Mouse (Mus musculus) E14TG2a.4 (cell line): ENCODE results near the gene Zbed5.

Experiments used
- H3K27me3 ChIP-seq: 2 replicates; pipeline ENCODE4 v1.6.1; 2014; ENCODE audit warnings: low read length, control low read depth; ENCODE audit not compliant: insufficient read depth
- H3K36me3 ChIP-seq: 2 replicates; pipeline ENCODE4 v1.6.1; 2014; ENCODE audit warnings: low read length, control low read depth; ENCODE audit not compliant: insufficient read depth
- H3K4me1 ChIP-seq: replicated peaks from 2 replicates; pipeline ENCODE4 v1.6.1; 2014; ENCODE audit warnings: low read depth, low read length, control low read depth
- H3K4me3 ChIP-seq: replicated peaks from 2 replicates; pipeline ENCODE4 v1.5.1; 2014; ENCODE audit warnings: mild to moderate bottlenecking, low read length
- H3K9me3 ChIP-seq: 2 replicates; pipeline ENCODE4 v1.6.1; 2014; ENCODE audit warnings: low read length, control low read depth
- CTCF ChIP-seq: conservative IDR thresholded peaks from 2 replicates; pipeline ENCODE4 v1.5.1; 2014; ENCODE audit warnings: low read length
- NANOG ChIP-seq: IDR thresholded peaks from 2 replicates; pipeline ENCODE4 v1.6.1; 2014; ENCODE audit warnings: borderline replicate concordance, low read length, mixed read lengths
- POU5F1 ChIP-seq: IDR thresholded peaks from 2 replicates; pipeline ENCODE4 v1.6.1; 2014; ENCODE audit warnings: low read length, borderline replicate concordance

The Zbed5 gene

DNA sequence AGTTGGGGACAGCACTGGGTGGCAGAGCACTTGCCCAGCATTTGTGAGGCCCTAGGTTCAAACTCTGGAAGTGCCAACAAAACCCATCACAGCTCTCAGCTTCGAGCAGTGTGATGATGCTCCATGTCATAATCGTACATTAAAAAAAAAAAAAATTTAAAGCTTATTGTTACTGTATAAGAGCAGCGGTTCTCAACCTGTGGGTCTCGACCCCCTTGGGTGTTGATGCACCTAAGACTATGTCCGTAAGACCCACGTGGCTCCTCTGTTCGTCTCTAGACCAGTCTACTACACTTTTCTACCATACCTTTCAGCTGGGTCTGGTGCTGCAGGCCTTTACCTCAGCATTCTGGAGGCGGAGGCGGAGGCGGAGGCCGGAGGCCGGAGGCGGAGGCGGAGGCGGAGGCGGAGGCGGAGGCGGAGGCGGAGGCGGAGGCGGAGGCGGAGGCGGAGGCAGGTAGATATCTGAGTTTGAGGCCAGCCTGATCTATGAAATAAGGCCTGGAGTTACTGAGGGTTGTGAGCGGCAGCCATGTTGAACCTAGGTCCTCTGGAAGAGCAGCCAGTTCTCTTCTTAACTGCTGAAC, 22.6 kb downstream of the Zbed5 start:
- H3K9me3 ChIP-seq = no peaks in the 10 kb centered on the region
- no peaks in the 10 kb centered on the region for H3K36me3 ChIP-seq
- H3K4me1 ChIP-seq = peaks cover 58% of the 10 kb centered on the region
- H3K27me3 ChIP-seq = no peaks in the 10 kb centered on the region
- TF ChIP-seq NANOG = no peak
- no peak for TF ChIP-seq CTCF
- no peak for TF ChIP-seq POU5F1
- peak overlapping the region; percentile 68 for H3K4me3 ChIP-seq

DNA sequence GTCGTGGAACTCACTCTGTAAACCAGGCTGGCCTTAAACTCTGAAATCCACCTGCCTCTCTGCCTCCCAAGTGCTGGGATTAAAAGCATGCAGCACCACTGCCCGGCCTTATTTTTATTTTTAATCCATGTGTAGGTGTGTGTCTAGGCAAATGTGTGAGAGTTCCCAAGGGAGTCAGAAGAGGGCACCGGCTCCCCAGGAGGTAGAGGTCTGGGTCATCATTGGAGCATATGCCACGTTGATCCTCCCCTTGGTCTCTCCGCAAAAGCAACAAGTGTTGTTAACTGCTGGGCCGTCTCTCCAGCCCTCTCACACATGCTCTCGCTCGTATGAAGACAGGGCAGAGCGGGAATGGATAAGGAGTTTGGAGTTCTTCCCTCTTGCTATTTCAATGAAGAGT, 23.2 kb downstream of the Zbed5 start:
- H3K4me3 ChIP-seq = peak overlapping the region; percentile 68
- TF ChIP-seq POU5F1 (no peak), CTCF (no peak), NANOG (no peak)
- no peaks in the 10 kb centered on the region for H3K27me3 ChIP-seq
- no peaks in the 10 kb centered on the region for H3K9me3 ChIP-seq
- peaks cover 52% of the 10 kb centered on the region for H3K4me1 ChIP-seq
- no peaks in the 10 kb centered on the region for H3K36me3 ChIP-seq

DNA sequence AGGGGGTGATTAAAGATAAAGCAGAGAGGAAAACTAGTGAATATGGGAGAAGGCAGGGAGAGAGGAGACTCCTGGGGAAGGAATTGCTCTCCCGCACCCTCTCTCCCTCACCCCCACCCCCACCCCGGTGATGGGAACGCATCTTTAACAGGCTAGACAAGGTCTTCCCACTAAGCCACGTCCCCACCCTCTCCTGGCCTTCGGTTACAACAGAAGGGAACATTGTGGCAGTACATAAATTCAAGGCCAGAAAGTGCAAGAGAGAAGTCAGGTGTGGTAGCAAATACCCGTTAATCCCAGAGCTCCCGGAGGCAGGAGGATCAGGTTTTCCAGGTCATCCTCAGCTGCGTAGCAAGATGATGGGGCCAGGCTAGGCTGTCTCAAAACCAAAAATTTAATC, 23.8 kb downstream of the Zbed5 start:
- Histone ChIP-seq H3K9me3 (no peaks in the 10 kb centered on the region), H3K36me3 (no peaks in the 10 kb centered on the region)

DNA sequence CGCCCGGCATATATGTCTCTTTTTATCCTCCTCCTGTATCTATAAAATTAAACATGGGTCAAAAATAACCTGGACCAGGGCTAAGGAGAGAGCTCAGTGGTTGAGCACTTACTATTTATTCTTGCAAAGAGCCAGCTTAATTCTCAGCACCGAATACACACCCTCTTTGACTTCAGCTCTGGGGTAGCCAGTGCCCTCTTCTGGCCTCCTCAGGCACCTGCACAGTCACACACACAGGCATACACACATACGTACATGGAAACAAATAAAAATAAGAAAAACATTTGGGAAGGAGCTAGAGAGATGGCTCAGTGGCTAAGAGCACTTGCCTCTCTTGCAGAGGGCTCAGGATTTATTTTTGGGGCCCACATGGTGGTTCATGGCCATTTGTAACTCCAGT, 26.4 kb downstream of the Zbed5 start:
- TF ChIP-seq NANOG (no peak), CTCF (peak; percentile 67), POU5F1 (no peak)
- Histone ChIP-seq H3K36me3 (no peaks in the 10 kb centered on the region), H3K4me1 (peaks cover 26% of the 10 kb centered on the region), H3K27me3 (no peaks in the 10 kb centered on the region), H3K4me3 (no peak overlapping the region), H3K9me3 (no peaks in the 10 kb centered on the region)

More for the DNA sequence above, 23.8 kb downstream of the Zbed5 start:
- TF ChIP-seq NANOG (no peak), POU5F1 (no peak), CTCF (no peak)
- H3K27me3 ChIP-seq = no peaks in the 10 kb centered on the region
- H3K4me3 ChIP-seq = peak overlapping the region; percentile 68
- H3K4me1 ChIP-seq = peaks cover 47% of the 10 kb centered on the region

DNA sequence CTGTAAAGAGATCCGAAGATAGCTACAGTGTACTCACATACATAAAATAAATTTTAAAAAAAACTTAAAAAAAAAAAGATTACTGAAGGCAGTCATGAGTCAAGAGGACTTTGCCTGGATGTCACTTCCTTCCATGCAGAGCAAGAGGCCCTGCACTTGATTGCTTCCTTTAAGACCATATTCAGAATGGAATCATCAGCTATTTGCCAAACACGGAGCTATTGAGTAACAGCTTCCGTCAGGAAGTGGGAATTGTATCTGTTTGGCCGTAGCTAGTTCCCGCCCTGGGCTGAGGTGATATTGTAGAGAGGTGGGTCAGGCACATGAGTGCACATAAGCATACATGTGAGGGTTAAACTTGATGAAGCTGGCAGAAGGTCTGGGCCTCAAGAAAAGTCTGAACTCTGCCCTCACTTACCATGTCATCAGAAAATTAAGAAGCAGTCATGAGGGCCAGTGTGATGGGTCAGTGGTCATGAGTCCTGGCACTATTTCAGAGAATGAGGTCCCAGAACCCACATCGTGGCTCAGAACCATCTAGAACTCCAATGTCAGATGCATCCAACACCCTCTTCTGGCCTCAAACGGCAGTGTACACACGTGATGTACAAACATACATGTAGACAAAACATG, 29.4 kb downstream of the Zbed5 start:
- Histone ChIP-seq H3K4me3 (no peak overlapping the region), H3K4me1 (peaks cover 12% of the 10 kb centered on the region), H3K27me3 (no peaks in the 10 kb centered on the region), H3K36me3 (no peaks in the 10 kb centered on the region), H3K9me3 (no peaks in the 10 kb centered on the region)
- TF ChIP-seq NANOG (no peak), CTCF (no peak), POU5F1 (no peak)

DNA sequence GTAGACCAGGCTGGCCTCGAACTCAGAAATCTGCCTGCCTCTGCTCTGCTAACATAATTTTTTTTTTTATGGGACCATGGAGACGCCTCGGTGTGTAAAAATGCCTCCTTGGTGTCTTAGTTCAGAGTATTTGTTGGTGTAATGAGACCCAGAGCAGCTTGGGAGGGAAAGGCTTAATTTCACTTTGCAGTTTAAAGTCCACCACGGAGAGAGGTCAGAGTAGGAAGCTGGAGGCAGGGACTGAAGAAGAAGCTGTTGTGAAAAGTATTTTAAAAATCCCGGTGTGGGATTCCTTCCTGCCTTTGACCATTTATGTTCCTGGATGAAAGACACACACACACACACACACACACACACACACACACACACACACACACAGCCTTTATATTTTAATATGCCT, 30.4 kb downstream of the Zbed5 start:
- Histone ChIP-seq H3K27me3 (no peaks in the 10 kb centered on the region), H3K4me3 (no peak overlapping the region), H3K36me3 (no peaks in the 10 kb centered on the region), H3K9me3 (no peaks in the 10 kb centered on the region), H3K4me1 (peaks cover 15% of the 10 kb centered on the region)
- TF ChIP-seq CTCF (no peak), NANOG (no peak), POU5F1 (no peak)

DNA sequence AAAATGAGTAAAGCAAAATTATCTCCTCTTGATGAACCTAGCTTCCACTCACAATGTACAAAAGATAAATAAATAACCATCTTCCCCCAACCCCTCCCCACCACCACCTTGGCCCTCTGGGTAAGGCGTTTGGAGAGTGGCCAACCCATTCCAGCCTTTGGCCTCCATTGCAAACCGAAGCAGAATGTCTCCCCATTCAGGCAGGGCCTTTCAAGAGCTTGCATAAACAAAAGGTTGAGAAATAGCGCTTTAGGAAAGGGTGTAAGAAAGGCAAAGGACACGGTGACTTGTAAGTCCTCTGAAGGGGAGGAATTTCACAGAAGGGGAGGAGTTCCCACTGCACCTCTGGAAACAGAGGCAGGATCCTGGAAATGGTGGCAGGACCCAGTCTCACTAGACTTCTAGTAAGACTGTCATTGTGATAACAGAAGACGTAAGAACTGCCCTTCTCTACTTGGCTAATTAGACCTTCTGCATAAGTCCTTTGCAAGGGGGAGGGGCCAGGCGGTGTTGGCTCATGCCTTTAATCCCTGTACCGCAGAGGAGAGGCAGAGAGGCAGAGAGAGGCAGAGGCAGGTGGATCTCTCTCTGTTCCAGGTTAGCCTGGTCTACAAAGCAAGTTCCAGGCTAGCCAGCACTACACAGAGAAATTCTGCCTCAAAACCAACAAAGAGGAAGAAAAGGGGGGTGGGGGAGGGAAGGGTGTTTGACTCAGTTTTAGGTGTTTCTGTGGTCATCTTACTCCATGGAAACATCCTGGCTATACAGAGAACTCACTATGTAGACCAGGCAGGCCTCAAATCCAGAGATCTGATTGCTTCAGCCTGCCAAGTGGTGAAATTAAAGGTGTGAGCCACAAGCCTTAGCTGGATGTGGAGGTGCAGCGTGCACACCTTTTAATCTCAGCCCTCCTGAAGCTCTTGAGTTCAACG, 34.7 kb downstream of the Zbed5 start:
- Histone ChIP-seq H3K27me3 (no peaks in the 10 kb centered on the region), H3K4me1 (peaks cover 20% of the 10 kb centered on the region), H3K36me3 (no peaks in the 10 kb centered on the region), H3K4me3 (peak overlapping the region; percentile 41), H3K9me3 (no peaks in the 10 kb centered on the region)
- TF ChIP-seq NANOG (no peak), CTCF (no peak), POU5F1 (no peak)

DNA sequence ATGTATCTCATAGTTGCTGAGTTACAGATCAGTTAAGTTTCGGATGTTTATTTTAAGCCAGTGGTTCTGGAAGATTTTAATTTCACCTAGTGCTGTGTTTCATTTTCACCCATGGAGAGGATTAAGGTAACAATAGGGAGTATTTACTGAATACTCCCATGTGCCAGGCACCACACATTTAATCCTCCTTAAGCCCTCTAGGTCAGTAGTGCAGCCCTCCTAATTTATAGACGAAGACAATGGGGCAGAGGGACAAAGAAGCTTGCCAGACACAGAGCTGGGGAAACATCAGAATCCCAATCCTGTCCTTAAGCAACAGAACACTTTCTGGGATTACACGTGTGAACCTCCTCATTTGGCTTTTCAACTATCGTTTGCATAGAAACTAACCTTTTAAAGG, 41.4 kb downstream of the Zbed5 start:
- no peaks in the 10 kb centered on the region for H3K27me3 ChIP-seq

More for the DNA sequence above, 41.4 kb downstream of the Zbed5 start:
- H3K4me1 ChIP-seq = peaks cover 22% of the 10 kb centered on the region
- no peaks in the 10 kb centered on the region for H3K9me3 ChIP-seq
- no peaks in the 10 kb centered on the region for H3K36me3 ChIP-seq
- no peak overlapping the region for H3K4me3 ChIP-seq
- TF ChIP-seq POU5F1 (no peak), NANOG (no peak), CTCF (no peak)
